Mouse (Mus musculus) layer of hippocampus, adult 9-10 months (tissue): ENCODE results near the gene Glra1.
A peak's percentile ranks its signal among the peaks of the same experiment; 100 is the strongest.

Experiments
- DNase-seq: peaks from one replicate; pipeline ENCODE4 v3.0.0; 2022; ENCODE audit warnings: low spot score

Gene Glra1

GRCm38 (mm10) chr11:55517666-55518065 lies 90.3 kb downstream of the Glra1 start:
- no peak for DNase-seq

DNA sequence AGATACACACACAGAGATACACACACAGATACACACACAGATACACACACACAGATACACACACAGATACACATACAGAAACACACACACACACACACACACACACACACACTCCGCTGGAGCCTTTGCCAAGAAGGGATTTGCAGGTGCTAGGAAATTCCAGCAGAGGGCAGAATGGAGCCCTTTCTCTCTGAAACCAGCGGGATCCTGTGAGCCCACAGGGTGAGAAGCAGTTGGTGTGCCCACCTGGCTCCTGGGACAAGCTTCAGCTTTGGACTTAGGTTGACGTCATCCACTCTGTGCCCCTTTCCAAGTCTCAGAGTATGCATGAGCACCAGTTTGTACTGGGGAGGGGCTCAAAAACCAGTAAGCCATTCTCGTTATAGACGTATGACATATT lies 96.6 kb downstream of the Glra1 start:
- DNase-seq = no peak

- DNase-seq = no peak
These were observed 102.5 kb downstream of the Glra1 start for GRCm38 (mm10) chr11:55505485-55505884.

- DNase-seq = no peak
These were observed 105.1 kb downstream of the Glra1 start for GRCm38 (mm10) chr11:55502886-55503285.

GRCm38 (mm10) chr11:55501955-55502531 lies 106.0 kb downstream of the Glra1 start:
- DNase-seq = no peak

GRCm38 (mm10) chr11:55497885-55498284 lies 110.1 kb downstream of the Glra1 start:
- DNase-seq = no peak

DNA sequence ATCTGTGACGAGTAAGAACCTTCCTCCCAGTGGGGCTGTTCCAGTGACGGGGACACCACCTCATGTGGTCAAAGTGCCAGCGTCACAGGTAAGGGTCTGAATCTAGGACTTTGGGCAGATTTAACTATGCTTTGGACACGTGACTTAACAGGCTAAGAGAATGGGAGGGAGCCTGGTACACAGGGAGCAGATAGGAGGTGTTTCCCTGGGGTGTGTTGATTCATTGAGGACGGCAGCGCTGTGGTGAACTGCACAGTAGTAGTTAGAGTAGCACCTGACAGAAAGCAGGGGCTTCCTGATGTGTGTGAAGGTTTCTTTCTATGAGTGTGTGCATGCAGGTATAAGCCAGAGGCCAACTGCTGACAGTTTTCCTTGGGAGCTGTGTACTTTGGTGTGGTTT lies 111.8 kb downstream of the Glra1 start:
- no peak for DNase-seq

DNA sequence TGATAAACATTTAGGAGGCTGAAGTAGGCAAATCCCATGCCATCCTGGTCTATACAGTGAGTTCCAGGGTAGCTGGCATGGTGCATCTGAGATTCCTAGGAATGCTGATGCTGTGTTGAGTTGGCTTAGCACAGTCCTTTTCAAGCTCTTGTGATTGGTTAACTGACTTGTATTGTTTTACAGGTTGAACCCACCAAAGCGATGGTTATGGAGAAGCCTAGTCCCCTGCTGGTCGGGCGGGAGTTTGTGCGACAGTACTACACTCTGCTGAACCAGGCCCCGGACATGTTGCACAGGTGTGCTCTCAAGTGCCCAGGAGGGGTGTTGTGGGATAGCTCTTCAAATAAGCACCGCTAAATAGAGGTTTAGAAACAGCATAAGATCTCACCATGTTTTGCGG lies 122.6 kb downstream of the Glra1 start:
- no peak for DNase-seq

DNA sequence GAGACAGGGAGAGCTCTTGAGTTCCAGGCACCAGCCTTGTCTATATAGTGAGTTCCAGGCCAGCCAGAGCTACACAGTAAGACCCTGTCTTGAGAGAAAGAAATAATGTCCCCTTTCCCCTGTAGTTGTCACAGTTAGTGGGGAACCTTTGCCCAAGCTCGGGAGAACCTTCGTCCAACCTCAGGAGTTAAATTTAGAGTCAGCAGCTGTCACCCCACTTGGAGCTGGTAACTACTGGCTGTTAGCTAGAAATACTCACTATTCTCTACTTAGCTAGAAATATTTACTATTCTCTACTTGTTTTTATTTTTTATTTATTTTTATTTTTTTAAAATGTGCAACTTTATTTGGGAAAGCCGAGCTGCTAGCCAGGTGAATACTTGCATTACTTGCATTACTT lies 134.8 kb downstream of the Glra1 start:
- no peak for DNase-seq

DNA sequence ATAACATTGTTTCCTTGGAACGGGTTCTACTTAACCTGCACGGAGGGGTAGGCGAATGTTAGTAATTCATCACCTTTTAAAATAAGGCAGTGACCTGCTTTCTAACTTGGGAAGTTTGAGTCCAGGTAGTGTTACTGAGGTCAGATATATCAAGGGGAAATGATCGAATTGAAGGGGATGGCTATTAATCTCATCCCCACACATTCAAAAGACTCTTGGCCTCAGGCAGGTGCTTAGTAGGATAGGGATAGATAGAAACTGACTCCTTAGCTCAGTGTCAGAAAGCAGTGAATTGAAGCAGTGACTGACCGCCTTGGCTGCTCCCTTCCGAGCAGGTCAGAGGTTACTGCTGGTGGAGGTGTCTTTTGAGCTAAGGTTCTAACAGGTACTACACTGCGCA lies 136.5 kb downstream of the Glra1 start:
- no peak for DNase-seq

GRCm38 (mm10) chr11:55470761-55471160 lies 137.2 kb downstream of the Glra1 start:
- no peak for DNase-seq

- DNase-seq = no peak
These were observed 137.9 kb downstream of the Glra1 start for GRCm38 (mm10) chr11:55469923-55470691.

GRCm38 (mm10) chr11:55469048-55469843 lies 138.8 kb downstream of the Glra1 start, which contains the start of gene G3bp1:
G3bp1 (plus strand) TSS chr11:55469685.
- DNase-seq = peak; percentile 100

GRCm38 (mm10) chr11:55468611-55469047 lies 139.4 kb downstream of the Glra1 start:
- no peak for DNase-seq

DNA sequence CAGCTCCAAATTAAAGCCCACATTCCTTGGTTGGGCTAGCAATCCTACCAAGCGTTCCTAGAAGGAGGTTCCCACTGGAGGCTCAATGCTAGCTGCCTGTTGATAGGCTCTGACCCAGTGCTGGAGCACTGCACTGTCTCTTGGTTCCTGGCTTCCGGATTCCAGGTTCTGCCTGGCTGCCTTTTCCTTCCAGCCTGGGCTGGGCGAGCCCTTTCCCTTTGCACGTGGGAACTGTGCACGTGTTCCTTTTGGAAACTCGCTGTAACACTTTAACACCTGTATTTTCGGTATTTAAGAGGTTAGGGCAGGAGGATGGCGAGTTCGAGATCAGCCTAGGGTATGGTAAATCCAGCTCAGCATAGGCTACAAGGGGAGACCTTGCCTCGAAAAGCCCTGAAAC lies 140.0 kb downstream of the Glra1 start:
- no peak for DNase-seq

DNA sequence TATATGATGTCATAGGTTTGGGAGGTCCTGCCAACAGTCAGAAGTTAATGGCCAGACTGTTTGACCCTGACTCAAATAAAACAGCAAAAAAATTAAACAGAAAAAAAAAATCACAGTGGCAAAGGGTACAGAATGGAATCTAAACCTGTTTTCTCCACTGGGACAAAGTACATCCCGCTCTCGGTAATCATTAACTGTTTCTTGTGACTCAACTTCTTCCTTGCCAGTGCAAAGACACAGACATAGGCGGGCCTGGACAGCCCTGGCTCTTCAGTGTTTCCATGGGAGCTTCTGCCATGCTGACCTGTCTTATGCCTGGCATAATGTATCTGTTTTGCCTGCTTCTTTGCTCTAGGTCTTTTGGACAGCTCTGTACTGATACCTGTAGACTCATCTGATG lies 142.8 kb downstream of the Glra1 start:
- DNase-seq = no peak

DNA sequence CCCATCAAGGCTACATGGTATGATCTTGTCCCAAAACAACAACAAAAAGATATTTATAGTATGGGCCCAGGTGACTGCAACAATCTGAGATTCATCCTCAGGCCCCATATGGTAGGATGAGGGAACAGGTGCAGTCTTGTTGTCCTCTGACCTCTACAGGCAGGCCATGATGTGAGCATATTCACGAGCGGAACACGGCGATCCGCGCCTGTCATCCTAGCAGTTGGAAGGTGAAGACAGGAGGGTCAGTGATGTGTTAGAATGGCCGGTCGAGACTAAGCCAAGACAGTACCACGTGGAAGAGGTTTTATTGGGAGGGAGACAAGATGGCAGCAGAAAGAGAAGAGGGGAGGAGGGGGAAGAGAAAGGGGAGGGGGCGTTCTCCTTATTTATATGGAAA lies 143.3 kb downstream of the Glra1 start:
- no peak for DNase-seq
